Mouse (Mus musculus): ENCODE measurements around the gene Cav3. TPM values are rescaled to one million over a fixed set of nuclear protein-coding genes. Genes with fewer than 3 reads are reported as not detected.
A peak's percentile ranks its signal among the peaks of the same experiment; 100 is the strongest.

The Cav3 gene
- total RNA-seq (2021): 100 to 1,000 TPM; 115 to 120 TPM

DNA sequence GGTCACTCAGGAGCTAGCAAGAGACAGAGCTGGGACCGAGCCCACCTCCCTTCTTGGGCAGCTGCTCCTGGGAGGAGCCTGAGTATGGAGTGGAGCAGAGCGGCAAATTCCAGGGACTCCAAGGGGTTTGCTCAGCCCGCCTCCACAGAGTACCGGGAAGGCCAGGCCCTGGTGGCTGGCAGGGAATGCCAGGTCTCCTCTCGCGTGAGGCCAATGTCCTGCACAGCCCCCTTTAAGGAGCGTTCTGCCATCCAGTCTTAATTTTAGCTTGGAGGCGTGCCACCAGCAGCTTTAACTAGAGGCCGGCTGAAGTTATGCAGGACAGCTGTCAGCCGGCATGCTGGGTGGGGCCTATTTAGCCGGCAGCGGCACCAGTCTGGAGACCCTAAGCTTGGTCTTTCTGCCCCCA lies at the start of gene Cav3:
Gene Cav3 (plus strand): TSS at position 165 of the 409 bp plus-strand sequence.
- DNase-seq (ENCODE audit: low spot score): peak; percentile 46
- intact Hi-C loops (cut with DNase I): no loop called here

DNA sequence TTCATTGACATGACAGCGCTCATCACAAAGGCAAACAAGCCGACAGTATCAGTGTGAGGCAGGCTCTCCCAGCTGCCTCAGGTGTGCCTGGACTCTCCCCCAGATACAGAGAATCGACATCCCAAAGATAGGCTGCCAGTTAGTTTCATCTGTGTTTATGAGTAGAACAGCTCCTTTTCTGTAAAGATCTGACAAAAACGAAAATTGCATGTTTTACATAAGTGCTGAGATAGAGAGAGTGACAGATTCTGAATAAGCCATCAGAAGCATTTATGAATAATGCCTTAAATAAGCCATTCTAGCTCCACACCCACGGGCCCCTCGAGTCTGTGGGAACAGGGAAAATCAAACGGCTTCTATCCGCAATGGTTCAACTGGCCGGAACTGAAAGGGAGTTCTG lies 40.0 kb upstream of the Cav3 start:
- DNase-seq (ENCODE audit: low spot score): no peak
- intact Hi-C loops (cut with DNase I): no loop called here

DNA sequence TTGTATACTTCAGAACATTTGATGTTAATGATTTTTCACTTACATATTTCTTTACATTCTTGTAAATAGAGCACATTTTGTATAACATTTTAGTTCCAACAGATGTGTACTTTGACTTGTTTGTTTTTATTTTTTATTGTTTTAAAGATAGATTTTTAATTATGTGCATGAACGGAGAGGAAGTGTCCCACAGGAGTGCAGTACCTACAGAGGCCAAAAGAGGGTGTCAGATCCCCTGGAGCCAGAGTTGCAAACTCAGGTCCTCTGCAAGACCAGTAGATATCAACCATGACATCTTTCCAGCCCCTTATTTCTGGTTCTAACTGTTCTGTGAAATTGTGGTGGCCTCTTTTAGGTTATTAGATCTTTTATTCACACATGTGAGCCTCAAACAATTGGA lies 38.4 kb upstream of the Cav3 start:
- intact Hi-C loops (cut with DNase I): no loop called here
- no peak for DNase-seq (ENCODE audit: low spot score)

DNA sequence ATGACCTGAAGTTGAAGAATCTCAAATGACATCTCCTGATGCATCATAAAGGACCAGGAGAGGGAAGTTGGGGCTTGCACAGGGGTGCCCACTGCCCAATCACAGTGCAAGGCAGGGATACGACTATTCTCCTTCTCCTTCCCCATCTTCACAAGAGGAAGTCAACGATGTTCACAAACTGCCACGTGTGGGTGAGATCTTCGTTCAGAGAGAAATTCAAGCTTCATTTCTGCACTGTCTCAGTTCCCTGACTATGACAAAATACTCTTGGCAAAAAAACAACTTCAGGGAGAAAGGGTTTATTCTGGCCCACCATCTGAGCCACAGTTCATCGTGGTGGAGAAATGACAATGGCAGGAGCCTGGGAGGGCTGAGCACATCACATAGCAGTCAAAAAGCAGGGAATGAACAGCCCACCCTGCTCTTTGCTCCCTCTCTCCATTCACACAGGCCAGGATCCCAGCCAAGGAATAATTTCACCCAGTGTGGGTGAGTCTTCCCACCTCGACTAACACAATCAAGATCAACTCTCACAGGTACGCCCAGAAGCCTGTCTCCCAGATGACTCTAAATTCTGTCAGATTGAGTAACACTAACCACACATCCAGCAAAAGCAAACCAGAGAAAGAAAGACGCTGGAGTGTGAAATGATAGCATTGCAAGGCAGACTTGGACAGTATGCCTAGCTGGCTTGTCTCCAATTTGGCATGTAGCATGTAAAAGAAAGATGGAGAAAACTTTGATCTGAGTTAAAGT lies 35.4 kb upstream of the Cav3 start:
- intact Hi-C loops (cut with DNase I): no loop called here
- no peak for DNase-seq (ENCODE audit: low spot score)

DNA sequence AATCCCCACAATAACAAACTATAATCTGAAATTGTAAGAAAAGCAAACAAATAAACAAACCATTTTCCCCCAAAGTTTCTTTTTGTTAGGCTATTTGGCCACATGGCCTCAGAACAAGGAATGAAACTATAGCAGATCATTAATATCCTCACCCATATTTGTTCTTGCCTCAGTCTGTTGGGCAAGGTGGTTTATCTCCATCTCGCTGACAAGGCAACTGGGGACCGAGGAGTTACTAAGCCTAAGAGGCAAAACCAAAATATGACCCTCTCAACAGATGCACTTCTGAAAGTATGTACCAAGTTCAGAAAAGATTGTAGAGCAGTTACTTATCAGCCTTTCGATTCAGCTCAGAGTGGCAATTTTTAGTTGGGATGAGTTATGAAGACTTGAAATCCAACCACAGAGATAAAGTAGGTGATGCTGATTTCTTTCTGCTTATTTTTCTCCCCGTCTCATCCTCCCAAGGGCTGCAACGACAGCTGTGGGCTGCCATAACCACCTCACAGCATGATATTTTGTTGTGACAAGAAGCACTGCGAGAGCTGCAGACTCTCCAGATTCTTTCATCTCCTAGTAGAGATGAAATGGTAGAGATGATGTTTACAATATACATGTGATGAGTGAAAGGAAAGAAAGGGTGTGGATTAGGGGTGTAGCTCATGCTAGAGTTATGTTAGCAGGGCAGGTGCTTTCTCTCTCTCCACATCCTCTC lies 33.1 kb upstream of the Cav3 start:
- DNase-seq (ENCODE audit: low spot score): no peak
- intact Hi-C loops (cut with DNase I): no loop called here

DNA sequence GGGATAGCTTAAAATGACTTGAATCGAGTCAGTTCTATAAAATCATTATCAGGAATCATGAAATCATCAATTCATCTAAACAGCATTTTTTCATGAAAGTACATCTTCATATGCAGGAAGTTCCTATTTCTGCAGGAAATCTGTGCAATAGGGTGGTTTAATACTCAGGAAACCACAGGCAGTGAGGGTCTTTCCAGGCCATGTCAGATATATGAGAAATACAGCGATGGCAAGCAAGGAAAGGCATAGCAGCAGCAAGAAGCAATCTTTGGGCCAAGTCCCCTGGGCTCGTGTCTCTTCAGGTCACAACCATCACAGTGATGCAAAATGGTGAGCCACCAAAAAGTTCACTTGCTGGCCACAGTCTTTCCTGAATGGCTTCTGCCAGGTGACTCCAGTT lies 13.6 kb upstream of the Cav3 start:
- no peak for DNase-seq (ENCODE audit: low spot score)
- intact Hi-C loops (cut with DNase I): no loop called here

DNA sequence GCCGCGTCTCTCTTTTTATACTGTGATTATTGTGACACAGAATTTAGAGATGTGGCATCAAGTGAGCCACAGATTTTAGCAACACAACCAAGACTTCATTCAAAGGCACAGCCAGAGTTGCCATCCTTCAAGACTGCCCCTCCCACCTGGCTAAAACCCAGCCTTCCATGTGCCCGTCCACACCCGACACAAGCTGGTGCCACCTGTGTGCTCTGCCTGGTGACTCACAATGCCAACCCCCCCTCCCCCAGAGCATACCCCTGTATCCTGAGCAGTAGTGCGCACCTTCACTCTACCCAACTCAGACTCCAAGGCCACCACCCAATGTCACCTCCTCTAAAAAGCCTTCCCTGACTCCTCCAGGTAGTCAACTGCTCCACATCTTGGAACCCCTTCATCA lies 2.2 kb downstream of the Cav3 start:
- DNase-seq (ENCODE audit: low spot score): no peak
- intact Hi-C loops (cut with DNase I): no loop called here

DNA sequence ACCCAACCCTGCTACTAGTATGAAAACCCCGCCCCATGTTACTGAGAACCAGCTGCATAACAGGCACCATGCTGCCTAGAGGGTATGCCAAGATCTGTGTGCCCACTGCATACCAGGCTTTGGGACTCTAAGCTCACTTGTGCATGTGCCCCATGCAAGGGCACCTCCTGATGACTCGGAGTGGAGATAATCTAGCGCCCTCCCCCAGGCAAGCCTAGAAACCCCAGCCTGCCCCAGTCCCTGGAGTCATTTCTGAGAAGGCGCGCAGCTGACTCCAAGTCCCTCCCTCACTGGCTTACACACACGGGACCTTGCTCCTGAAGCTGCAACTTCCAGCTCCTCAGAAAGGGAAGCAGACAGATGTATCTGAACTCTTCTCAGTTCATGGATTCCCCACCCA lies 4.0 kb downstream of the Cav3 start:
- intact Hi-C loops (cut with DNase I): no loop called here
- DNase-seq (ENCODE audit: low spot score): peak; percentile 19

DNA sequence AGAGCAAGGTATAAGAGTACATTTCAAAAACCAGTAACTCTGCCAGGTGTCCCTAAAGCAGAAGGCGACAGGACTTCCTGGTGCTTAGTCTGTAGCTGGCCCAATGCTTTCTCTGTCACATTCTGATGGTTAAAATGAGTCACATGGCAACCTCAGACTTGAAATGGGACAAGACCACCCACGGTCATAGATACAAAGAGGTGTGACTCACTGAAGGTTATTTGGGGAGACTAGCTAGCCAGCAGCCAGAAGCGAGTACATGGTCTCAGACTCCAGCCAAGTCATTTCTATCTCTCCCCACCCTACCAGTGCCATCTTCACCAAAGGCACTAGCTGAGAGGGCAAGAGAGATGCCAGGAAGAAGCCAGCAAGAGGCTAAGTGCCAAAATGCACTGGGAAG lies 6.1 kb downstream of the Cav3 start:
- intact Hi-C loops (cut with DNase I): no loop called here
- DNase-seq (ENCODE audit: low spot score): no peak

DNA sequence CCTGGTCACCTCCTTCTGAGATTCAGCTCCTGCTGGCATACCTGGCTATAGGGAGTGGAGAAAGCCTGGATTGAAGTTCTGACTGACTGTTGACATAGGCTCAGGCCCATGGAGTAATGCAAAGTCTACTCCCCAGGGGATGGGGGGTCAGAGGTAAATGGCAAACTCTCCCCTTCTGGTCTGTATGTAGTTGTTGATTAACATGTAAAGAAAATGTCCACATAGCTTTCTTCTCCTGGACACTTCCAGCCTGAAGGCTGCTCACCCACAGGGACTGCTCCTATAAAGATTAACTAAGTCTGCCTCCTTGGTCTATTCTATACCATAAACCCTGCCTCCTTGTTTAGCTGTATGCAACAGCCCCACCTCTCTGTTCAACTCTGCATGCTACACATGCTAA lies 6.7 kb downstream of the Cav3 start:
- intact Hi-C loops (cut with DNase I): no loop called here
- no peak for DNase-seq (ENCODE audit: low spot score)

DNA sequence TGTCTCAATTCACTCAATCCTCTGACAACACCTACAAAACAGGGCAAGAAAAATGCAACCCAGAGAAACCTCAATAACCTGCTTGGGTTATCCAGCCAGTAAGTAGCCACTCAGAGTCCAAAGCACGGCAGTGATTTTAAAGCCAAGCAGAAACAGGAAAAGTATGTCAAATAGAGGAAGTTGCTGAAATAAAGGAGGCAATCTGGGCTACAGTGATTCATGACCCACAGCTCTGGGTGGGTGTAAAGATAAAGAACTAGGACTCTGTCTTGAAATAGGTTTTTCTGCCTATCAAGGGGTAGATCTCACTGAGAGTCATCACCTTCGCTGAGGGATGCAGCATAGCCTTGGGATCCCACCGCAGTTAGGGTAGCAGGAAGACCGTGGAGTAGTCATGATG lies 12.3 kb downstream of the Cav3 start:
- intact Hi-C loops (cut with DNase I): no loop called here
- no peak for DNase-seq (ENCODE audit: low spot score)

DNA sequence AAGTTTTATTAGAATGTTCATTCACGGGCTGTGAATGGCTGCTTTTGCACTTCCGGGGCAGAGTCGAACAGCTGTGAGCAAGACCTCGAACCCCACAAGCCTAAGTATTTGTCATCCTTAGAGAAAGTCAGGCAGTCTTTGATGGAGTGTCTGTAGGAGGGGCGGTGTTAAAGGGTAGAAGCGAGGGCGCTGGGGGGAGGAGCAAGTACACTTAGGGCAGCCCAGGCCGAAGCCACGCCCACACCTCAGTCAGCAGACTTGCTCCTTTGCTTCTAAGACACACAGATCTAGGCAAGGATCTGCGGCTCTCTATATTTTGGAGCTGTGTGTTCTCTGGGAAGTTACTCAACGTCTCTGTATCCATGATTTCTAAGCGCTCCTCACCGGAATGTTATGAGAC lies 20.6 kb downstream of the Cav3 start:
- DNase-seq (ENCODE audit: low spot score): no peak
- intact Hi-C loops (cut with DNase I): no loop called here

DNA sequence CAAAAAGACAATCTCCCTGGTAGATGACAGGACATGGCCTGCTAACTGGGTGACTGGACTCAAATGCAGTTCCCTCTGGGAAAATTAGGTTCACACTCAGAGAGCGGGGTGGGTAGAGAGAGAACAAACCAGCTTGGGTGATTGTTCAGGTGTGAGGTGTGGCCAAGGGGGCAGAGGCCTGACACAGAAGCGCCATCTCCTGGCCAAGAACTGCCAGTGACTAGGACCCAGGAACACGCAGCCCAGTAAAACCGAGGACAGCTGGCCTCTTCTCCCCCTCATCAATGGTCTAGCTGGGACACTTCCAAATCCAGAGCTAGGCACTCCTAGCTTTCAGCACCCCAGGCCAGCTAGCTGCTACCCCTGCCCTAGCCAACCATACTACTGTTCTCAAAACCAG lies 25.0 kb downstream of the Cav3 start:
- intact Hi-C loops (cut with DNase I): loop anchor here (1.0 to 2.0 kb wide), 3 partner anchors 77 to 278 kb away; no protein-coding TSS in a partner anchor
- DNase-seq (ENCODE audit: low spot score): no peak

DNA sequence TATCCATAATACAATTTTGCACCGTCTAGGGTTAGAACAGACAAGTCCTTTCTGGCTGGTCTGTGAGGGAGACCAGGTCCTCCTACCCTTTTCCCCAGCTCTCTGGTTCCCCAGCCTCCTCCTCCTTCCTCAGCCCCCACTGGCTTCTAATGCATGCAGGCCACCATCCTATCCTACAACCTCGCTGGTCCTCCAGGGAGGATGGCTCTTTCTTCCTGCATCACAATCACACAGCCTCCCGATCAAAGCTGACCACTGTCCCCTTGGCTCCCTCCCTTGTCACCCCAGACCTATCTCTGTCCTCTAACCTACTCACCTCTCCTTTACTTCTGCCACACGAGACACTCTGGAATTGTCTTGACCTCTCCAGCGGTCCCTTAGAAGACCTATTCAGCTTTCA lies 28.7 kb downstream of the Cav3 start:
- no peak for DNase-seq (ENCODE audit: low spot score)
- intact Hi-C loops (cut with DNase I): no loop called here

DNA sequence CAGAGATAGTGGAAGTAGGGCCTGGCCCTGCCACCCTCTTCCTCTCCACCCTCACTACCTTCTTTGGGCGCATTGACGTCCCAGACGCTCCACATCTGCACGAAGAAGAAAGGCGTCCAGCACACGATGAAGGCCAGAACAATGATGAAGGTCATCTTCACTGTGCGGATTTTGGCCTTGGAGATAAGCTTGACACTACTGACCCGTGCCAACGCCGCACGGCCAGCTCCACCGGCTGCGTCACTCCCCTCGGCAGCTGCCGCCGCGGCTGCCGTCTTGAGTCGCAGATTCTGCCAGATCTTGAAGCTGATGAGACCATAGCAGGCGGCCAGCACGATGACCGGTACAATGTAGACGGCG lies 29.5 kb downstream of the Cav3 start:
- intact Hi-C loops (cut with DNase I): no loop called here
- no peak for DNase-seq (ENCODE audit: low spot score)

DNA sequence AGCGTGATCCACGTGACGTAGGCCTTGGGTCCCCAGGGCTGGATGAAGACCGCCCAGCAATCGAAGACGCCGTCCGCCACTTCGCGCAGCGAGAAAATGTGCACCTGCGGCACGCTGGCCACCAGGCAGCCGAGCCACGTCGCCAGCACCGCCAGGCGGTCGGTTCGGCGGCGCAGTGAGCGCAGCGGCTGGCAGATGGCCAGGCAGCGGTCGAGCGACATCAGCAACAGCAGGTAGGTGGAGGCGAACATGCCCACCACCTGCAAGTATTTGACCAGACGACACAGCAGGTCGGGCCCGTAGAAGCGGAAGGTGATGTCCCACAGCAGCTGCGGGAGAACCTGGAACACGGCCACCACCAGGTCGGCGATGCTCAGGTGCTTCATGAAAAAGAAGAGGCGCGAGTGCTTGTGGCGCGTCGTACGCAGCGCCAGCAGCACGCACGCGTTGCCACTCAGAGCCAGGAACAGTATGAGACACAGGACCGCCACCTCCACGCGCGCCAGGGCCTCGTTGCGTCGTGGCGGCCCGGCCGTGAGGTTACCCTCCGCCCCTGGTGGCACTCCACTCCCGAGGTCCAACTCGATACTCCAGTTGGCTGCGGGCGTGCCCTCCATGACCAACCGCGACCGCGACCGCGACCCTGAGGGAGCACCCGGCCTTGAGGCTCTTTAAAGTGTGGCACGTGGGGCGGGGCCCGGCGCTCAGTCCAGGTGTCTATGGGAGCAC lies 30.0 kb downstream of the Cav3 start:
- intact Hi-C loops (cut with DNase I): no loop called here
- DNase-seq (ENCODE audit: low spot score): no peak

DNA sequence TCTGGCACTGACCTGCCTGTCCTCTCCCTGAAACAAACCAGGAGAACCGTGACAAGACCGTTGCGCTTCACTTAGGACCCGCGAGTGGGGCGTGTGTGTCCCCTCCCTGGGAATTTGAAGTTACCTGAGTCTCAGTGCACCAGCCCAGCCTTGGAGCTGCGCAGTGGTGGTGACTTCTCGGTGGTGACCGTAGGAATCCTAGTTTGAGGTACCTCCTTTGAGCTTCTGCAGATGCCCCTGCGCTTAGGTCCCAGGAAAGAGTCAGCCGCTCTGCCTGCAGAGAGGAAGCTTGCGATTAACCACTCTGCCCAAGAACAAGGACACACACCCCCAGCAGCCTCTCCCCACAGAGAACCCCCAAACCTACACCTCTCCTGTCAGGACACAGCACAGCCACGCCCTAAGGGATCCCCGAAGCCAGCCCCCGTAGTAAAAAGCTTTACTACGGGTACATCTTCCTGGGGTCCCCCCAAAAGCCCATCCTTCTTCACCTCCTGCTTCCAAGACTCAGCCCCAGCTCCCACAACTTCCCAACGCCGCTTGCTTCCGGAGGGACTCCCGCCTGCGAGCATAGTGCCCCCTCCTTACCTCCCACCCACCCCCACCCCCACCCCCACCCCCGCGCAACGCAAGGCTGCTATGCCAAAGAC lies 30.7 kb downstream of the Cav3 start, which contains the start of gene Oxtr:
Gene Oxtr (minus strand): TSS at position 34 of the 650 bp plus-strand sequence.
- intact Hi-C loops (cut with DNase I): loop anchor here (5.0 kb wide), 2 partner anchors 207 to 512 kb away; partner anchors contain the start of gene Rad18
- no peak for DNase-seq (ENCODE audit: low spot score)

DNA sequence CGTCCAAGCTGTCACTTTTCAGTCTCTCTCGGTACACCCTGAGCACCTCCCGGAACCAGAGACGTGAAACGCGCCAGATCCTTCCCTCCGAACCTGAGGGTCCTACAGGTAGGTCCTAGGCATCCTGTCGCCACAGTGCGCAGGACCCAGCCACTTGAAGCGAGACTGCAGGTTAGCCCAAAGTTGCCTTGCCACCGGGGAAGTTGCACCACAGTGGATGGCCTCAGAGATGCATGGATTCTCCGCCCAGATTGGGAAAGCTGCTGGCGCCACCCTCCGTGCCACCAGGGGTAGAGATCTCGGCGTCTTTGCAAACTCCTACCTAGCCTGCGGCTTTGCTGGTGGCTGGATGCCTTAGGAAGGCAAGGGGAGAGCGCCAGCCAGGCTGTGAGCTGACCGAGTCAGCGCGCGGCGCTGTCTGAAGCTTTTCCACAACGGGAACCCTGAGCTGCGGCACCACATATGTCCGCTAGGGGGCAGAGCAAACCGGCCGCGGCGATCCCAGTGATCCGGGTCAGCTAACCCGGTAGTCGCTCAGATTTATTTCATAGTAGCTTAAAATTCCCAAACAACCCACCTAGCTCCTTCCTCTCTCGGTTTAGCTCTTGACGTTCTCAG lies 31.4 kb downstream of the Cav3 start:
- DNase-seq (ENCODE audit: low spot score): peak; percentile 58
- intact Hi-C loops (cut with DNase I): loop anchor here (5.0 kb wide), 2 partner anchors 207 to 512 kb away; partner anchors contain the start of gene Rad18

DNA sequence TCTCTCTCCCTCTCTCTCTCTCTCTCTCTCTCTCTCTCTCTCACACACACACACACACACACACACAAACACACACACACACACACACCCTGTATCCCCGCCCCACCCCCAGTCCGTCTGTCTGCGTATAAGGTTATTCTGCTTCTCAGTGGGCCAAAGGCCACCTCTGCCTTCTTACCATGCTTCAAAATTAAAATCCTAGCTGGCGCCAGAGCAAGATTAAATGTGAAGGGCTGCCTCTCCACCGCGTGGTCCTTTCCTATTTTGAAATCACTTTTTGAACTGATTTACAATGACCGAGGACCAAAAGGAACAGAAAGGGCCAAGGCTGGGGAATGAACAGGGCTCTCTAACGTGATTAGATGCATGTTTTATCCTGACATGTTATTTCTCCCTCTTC lies 32.2 kb downstream of the Cav3 start:
- no peak for DNase-seq (ENCODE audit: low spot score)
- intact Hi-C loops (cut with DNase I): loop anchor here (5.0 kb wide), 2 partner anchors 206 to 511 kb away; partner anchors contain the start of gene Rad18

DNA sequence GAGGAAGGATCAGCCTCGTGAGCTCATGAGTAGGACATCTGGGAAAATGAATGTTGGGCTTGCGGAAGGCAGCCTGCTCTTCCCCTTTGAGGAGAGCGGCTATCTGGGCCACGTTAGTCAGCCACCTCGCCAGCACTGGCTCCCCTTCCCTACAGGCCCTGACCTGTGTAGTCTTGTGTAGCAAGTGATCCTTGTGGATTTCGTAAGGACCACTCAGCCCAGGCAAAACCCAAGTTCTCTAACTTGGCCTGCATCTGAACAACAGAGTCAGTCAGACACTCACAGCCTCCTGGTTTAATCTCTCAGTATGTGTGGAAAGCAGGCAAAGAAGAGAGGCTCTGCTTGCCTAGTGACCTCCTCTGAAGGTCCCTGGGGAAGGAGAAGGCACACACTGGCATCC lies 33.4 kb downstream of the Cav3 start:
- intact Hi-C loops (cut with DNase I): loop anchor here (5.0 kb wide), 2 partner anchors 205 to 510 kb away; partner anchors contain the start of gene Rad18

More for the DNA sequence above, 33.4 kb downstream of the Cav3 start:
- no peak for DNase-seq (ENCODE audit: low spot score)
